Mouse (Mus musculus): ENCODE measurements around the gene Tbx6. TPM values are rescaled to one million over a fixed set of nuclear protein-coding genes. Genes with fewer than 3 reads are reported as not detected.
A peak's percentile ranks its signal among the peaks of the same experiment; 100 is the strongest.

Gene Tbx6
- polyA plus RNA-seq, 1 experiment from 2014 or later = 0.21 TPM

GRCm38 (mm10) chr7:126796350-126796932, 15.2 kb downstream of the Tbx6 start:
- no peaks in the 10 kb centered on the region for H3K9me3 ChIP-seq (ENCODE audit: control insufficient read depth, low read length)
- peak overlapping the region; percentile 81 for H3K4me3 ChIP-seq (replicated peaks; ENCODE audit: low read length)
- H3K4me1 ChIP-seq (replicated peaks; ENCODE audit: control insufficient read depth, insufficient read depth, low read length) = peaks cover 28% of the 10 kb centered on the region
- DNase-seq (ENCODE audit: low spot score) (no peak), ATAC-seq (ENCODE audit: low FRiP score) (no peak)
- 68% methylated on average over 8 of the region's 8 CpGs for WGBS
- H3K9ac ChIP-seq = peak overlapping the region; percentile 93; the same call in 1 of the 2 replicates
- no peaks in the 10 kb centered on the region for H3K27me3 ChIP-seq (ENCODE audit: control insufficient read depth, insufficient read depth, low read length)
- peak overlapping the region; percentile 93; the same call in 1 of the 2 replicates for H3K27ac ChIP-seq
- H3K36me3 ChIP-seq (replicated peaks; ENCODE audit: control insufficient read depth, insufficient read depth) = peaks cover 32% of the 10 kb centered on the region
- peak overlapping the region; percentile 72 for H3K4me2 ChIP-seq (replicated peaks)

DNA sequence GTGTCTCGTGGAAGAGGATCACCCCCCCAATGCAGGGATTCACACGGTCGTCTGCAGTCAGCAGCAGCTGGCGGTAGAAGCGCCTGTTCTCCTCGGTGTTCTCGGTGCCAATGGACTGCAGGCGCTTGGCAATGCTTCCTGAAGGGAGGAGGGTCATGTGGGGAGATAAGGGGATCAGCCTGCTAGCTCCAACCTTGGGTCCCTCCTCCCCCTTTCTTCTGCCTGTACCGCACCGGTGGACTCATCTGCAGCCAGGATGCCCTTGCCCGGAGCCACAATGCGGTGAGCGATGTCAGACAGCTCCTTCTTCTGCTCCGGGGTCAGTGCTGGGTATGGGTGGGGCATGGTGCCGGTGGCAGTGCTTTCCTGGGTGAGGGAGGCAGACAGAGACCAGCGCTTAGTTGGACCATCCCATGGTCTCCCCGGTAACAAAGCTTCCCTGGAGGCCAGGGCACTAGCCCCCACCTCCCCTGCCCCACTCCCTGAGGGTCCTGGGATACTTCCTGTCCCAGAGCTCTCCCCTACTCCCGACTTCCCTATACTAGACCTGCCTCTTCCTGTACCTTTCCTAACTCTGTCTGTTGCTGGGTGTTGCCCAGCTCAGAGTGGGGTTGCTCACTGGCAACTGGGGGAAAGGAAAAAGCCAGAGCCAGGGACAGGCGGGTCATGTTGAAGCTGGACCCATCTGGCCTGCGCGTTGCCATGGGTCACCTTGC, 16.3 kb downstream of the Tbx6 start, which contains the start of gene Fam57b:
Gene Fam57b (plus strand): TSS at position 258 of the 716 bp plus-strand sequence.
- peak within 1 kb of the TSS; percentile 72 for H3K4me2 ChIP-seq (replicated peaks)
- peak within 1 kb of the TSS; percentile 81 for H3K4me3 ChIP-seq (replicated peaks; ENCODE audit: low read length)
- DNase-seq (ENCODE audit: low spot score) (no peak), ATAC-seq (ENCODE audit: low FRiP score) (no peak)
- H3K36me3 ChIP-seq (replicated peaks; ENCODE audit: control insufficient read depth, insufficient read depth) = peaks cover 32% of the 10 kb centered on the region
- H3K27ac ChIP-seq = peak within 1 kb of the TSS; percentile 93
- WGBS = 25% methylated on average over 21 of the region's 21 CpGs
- no peaks in the 10 kb centered on the region for H3K27me3 ChIP-seq (ENCODE audit: control insufficient read depth, insufficient read depth, low read length)
- H3K9me3 ChIP-seq (ENCODE audit: control insufficient read depth, low read length) = no peaks in the 10 kb centered on the region
- H3K9ac ChIP-seq = peak within 1 kb of the TSS; percentile 93
- peaks cover 26% of the 10 kb centered on the region for H3K4me1 ChIP-seq (replicated peaks; ENCODE audit: control insufficient read depth, insufficient read depth, low read length)

- ATAC-seq (ENCODE audit: low FRiP score) = no peak
- H3K36me3 ChIP-seq (replicated peaks; ENCODE audit: control insufficient read depth, insufficient read depth) = peaks cover 32% of the 10 kb centered on the region
- H3K27ac ChIP-seq = peak overlapping the region; percentile 93
- peak overlapping the region; percentile 81 for H3K4me3 ChIP-seq (replicated peaks; ENCODE audit: low read length)
- H3K27me3 ChIP-seq (ENCODE audit: control insufficient read depth, insufficient read depth, low read length) = no peaks in the 10 kb centered on the region
- peak overlapping the region; percentile 93 for H3K9ac ChIP-seq
- H3K4me2 ChIP-seq (replicated peaks) = peak overlapping the region; percentile 72
- DNase-seq (ENCODE audit: low spot score) = no peak
- H3K9me3 ChIP-seq (ENCODE audit: control insufficient read depth, low read length) = no peaks in the 10 kb centered on the region
- under 1% methylated on average over 40 of the region's 40 CpGs for WGBS
- peaks cover 20% of the 10 kb centered on the region for H3K4me1 ChIP-seq (replicated peaks; ENCODE audit: control insufficient read depth, insufficient read depth, low read length)
Observed at GRCm38 (mm10) chr7:126798127-126799049, 17.1 kb downstream of the Tbx6 start.

GRCm38 (mm10) chr7:126799050-126799467, 17.8 kb downstream of the Tbx6 start:
- peak overlapping the region; percentile 72 for H3K4me2 ChIP-seq (replicated peaks)
- no peaks in the 10 kb centered on the region for H3K27me3 ChIP-seq (ENCODE audit: control insufficient read depth, insufficient read depth, low read length)
- H3K4me3 ChIP-seq (replicated peaks; ENCODE audit: low read length) = peak overlapping the region; percentile 81
- H3K4me1 ChIP-seq (replicated peaks; ENCODE audit: control insufficient read depth, insufficient read depth, low read length) = peaks cover 20% of the 10 kb centered on the region
- WGBS = 0% methylated on average over 34 of the region's 36 CpGs
- DNase-seq (ENCODE audit: low spot score) = peak; percentile 92
- H3K9me3 ChIP-seq (ENCODE audit: control insufficient read depth, low read length) = no peaks in the 10 kb centered on the region
- ATAC-seq (ENCODE audit: low FRiP score) = peak; percentile 97
- H3K36me3 ChIP-seq (replicated peaks; ENCODE audit: control insufficient read depth, insufficient read depth) = peaks cover 37% of the 10 kb centered on the region
- peak overlapping the region; percentile 93 for H3K27ac ChIP-seq
- peak overlapping the region; percentile 93 for H3K9ac ChIP-seq

GRCm38 (mm10) chr7:126799468-126800268, 18.4 kb downstream of the Tbx6 start:
- H3K9me3 ChIP-seq (ENCODE audit: control insufficient read depth, low read length) = no peaks in the 10 kb centered on the region
- WGBS = 1% methylated on average over 38 of the region's 38 CpGs
- H3K4me3 ChIP-seq (replicated peaks; ENCODE audit: low read length) = peak overlapping the region; percentile 81
- H3K36me3 ChIP-seq (replicated peaks; ENCODE audit: control insufficient read depth, insufficient read depth) = peaks cover 32% of the 10 kb centered on the region
- H3K27ac ChIP-seq = peak overlapping the region; percentile 93
- ATAC-seq (ENCODE audit: low FRiP score) = peak; percentile 92
- H3K4me2 ChIP-seq (replicated peaks) = peak overlapping the region; percentile 72
- H3K27me3 ChIP-seq (ENCODE audit: control insufficient read depth, insufficient read depth, low read length) = no peaks in the 10 kb centered on the region
- peaks cover 20% of the 10 kb centered on the region for H3K4me1 ChIP-seq (replicated peaks; ENCODE audit: control insufficient read depth, insufficient read depth, low read length)
- DNase-seq (ENCODE audit: low spot score) = peak; percentile 85
- peak overlapping the region; percentile 77 for H3K9ac ChIP-seq

- peak overlapping the region; percentile 93 for H3K27ac ChIP-seq
- 48% methylated on average over 5 of the region's 5 CpGs for WGBS
- no peaks in the 10 kb centered on the region for H3K9me3 ChIP-seq (ENCODE audit: control insufficient read depth, low read length)
- H3K36me3 ChIP-seq (replicated peaks; ENCODE audit: control insufficient read depth, insufficient read depth) = peaks cover 27% of the 10 kb centered on the region
- H3K4me3 ChIP-seq (replicated peaks; ENCODE audit: low read length) = peak overlapping the region; percentile 81
- H3K27me3 ChIP-seq (ENCODE audit: control insufficient read depth, insufficient read depth, low read length) = no peaks in the 10 kb centered on the region
- H3K4me2 ChIP-seq (replicated peaks) = peak overlapping the region; percentile 72
- ATAC-seq (ENCODE audit: low FRiP score) (no peak), DNase-seq (ENCODE audit: low spot score) (no peak)
- peaks cover 20% of the 10 kb centered on the region for H3K4me1 ChIP-seq (replicated peaks; ENCODE audit: control insufficient read depth, insufficient read depth, low read length)
- peak overlapping the region; percentile 77 for H3K9ac ChIP-seq
Observed at GRCm38 (mm10) chr7:126800269-126801056, 19.2 kb downstream of the Tbx6 start.

GRCm38 (mm10) chr7:126801057-126801422, 19.8 kb downstream of the Tbx6 start:
- Histone ChIP-seq H3K27ac (no peak overlapping the region), H3K4me3 (replicated peaks; ENCODE audit: low read length) (no peak overlapping the region), H3K27me3 (ENCODE audit: control insufficient read depth, insufficient read depth, low read length) (no peaks in the 10 kb centered on the region), H3K9me3 (ENCODE audit: control insufficient read depth, low read length) (no peaks in the 10 kb centered on the region), H3K36me3 (replicated peaks; ENCODE audit: control insufficient read depth, insufficient read depth) (peaks cover 23% of the 10 kb centered on the region), H3K4me2 (replicated peaks) (0 out of 2 replicates have a peak overlapping the region, but pooled peaks have one; percentile 72), H3K9ac (no peak overlapping the region), H3K4me1 (replicated peaks; ENCODE audit: control insufficient read depth, insufficient read depth, low read length) (peaks cover 20% of the 10 kb centered on the region)
- DNase-seq (ENCODE audit: low spot score) = no peak
- WGBS = 94% methylated on average over 16 of the region's 16 CpGs
- no peak for ATAC-seq (ENCODE audit: low FRiP score)

All from hindbrain, embryonic 14.5 days (tissue).